Mouse (Mus musculus) E14TG2a.4 (cell line): Measurements from ENCODE around the gene Etl4.
A peak's percentile ranks its signal among the peaks of the same experiment; 100 is the strongest.

Source experiments
- CTCF ChIP-seq: conservative IDR thresholded peaks from 2 replicates; pipeline ENCODE4 v1.5.1; 2014; ENCODE audit warnings: low read length
- NANOG ChIP-seq: IDR thresholded peaks from 2 replicates; pipeline ENCODE4 v1.6.1; 2014; ENCODE audit warnings: borderline replicate concordance, low read length, mixed read lengths
- POU5F1 ChIP-seq: IDR thresholded peaks from 2 replicates; pipeline ENCODE4 v1.6.1; 2014; ENCODE audit warnings: low read length, borderline replicate concordance

DNA sequence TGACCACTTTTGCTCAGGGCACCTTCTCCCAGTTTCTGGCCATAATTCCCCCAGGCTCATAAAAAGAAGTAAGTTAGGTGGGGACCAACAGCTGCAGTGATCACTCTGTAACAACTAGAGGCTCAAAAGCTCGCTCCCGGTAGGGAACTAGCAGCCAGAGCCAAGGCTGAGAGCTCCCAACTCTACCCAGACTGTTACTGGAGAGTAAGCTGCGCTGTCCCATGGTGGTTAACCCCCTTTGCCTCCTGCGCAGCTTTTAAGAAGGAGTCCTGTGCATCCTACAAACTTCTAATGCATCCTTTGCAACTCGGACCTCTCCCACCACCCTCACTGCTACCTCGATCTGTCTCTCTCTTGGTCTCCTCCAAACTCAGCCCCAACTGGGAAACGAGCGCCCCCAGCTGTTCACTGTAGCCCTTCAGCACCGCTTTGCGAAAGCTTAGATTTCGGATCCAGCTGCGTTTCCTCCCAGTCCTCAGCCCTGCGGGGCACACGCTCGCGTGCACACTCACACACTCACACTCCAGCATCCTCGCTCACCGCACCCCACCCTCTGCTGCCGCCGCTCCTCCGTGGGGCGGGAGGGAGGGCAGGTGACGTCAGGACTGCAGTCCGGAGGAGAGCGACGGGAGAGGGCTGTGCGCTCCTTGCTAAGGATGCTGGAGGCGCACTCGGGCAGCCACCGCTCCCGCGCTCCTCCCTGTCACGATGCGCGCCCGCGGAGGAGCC is at the start of gene Etl4:
- peak; percentile 43 for TF ChIP-seq CTCF
- no peak for TF ChIP-seq NANOG
- TF ChIP-seq POU5F1: no peak
